Comparison of ENCODE assay signal across 8 mouse cellular contexts in the genomic region with DNA sequence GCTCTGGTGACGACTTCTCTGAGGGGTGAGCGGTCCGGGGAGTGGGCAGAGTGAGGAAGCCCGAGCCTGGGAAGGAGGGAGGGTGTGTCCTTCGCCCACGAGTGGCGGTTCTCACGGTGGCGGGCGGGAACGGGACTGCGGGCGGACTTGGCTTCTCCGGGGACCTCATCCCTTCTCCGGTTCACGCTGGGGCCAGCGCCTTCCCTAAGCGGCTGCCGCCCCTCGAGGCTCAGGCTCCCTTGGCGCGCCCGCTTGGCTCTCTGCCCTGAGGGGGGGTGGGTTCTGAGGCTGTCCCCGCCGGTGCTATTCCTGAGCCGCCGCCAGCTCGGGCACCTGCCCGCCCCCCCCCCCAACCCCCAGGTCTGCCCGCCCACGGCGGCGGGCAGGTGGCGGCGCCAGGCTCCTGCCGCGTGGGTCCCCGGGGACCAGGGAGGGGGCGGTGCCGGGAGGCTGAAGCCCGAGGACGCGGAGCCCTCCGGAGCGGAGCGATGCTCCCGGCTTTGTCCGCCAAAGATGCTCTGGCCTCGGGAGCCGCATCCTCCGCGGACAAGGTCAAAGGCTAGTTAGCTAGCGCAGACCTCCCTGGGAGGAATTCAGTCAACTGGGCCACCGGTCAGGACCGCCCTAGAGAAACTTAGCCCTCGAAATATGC. TPM values are rescaled to one million over a fixed set of nuclear protein-coding genes. Genes with fewer than 3 reads are reported as not detected.
DNase-seq lines count a peak whose midpoint lies in the region; ATAC-seq and TF ChIP-seq lines count a peak whose summit lies in the region.

No protein-coding gene starts in this region.

- peak overlapping the region; percentile 66 for H3K9ac ChIP-seq in embryonic facial prominence, embryonic 11.5 days (replicated peaks; ENCODE audit: low read length)
- peak overlapping the region; percentile 46 for H3K9ac ChIP-seq in hindbrain, embryonic 11.5 days (ENCODE audit: low read depth, low read length)
- H3K9ac ChIP-seq in neural tube, embryonic 15.5 days (replicated peaks), result peak overlapping the region; percentile 60

- H3K4me1 ChIP-seq in embryonic facial prominence, embryonic 11.5 days (ENCODE audit: control insufficient read depth, insufficient read depth, low read length), result no peaks in the 10 kb centered on the region
- no peaks in the 10 kb centered on the region for H3K4me1 ChIP-seq in hindbrain, embryonic 11.5 days (replicated peaks; ENCODE audit: control insufficient read depth, insufficient read depth, low read length)
- peaks cover 5% of the 10 kb centered on the region; the same call in 1 of the 2 replicates for H3K4me1 ChIP-seq in neural tube, embryonic 15.5 days

- peaks cover 36% of the 10 kb centered on the region for H3K79me2 ChIP-seq in C2C12 (ENCODE audit: control insufficient read depth, insufficient read depth)

- no peaks in the 10 kb centered on the region for H3K9me3 ChIP-seq in embryonic facial prominence, embryonic 11.5 days (replicated peaks; ENCODE audit: control insufficient read depth, low read length)
- no peaks in the 10 kb centered on the region for H3K9me3 ChIP-seq in hindbrain, embryonic 11.5 days (ENCODE audit: control insufficient read depth, low read length)
- H3K9me3 ChIP-seq in neural tube, embryonic 15.5 days (replicated peaks), result no peaks in the 10 kb centered on the region

- DNase-seq in gastrocnemius, postnatal 10 days, result peak; percentile 25
- DNase-seq in gastrocnemius, adult 8-10 months (ENCODE audit: low spot score in 2 of 2), result no peak
- peak; percentile 36 for DNase-seq in embryonic facial prominence, embryonic 11.5 days (ENCODE audit: low spot score)
- peak; percentile 49 for DNase-seq in hindbrain, embryonic 11.5 days (ENCODE audit: low spot score)
- DNase-seq in liver, result peak; percentile 42
- no peak for DNase-seq in layer of hippocampus, adult 8-10 months (ENCODE audit: low spot score in 2 of 2)

- no peaks in the 10 kb centered on the region for H3K36me3 ChIP-seq in C2C12 (ENCODE audit: control insufficient read depth, insufficient read depth)
- H3K36me3 ChIP-seq in embryonic facial prominence, embryonic 11.5 days (replicated peaks; ENCODE audit: control insufficient read depth, insufficient read depth, low read depth, low read length), result no peaks in the 10 kb centered on the region
- H3K36me3 ChIP-seq in hindbrain, embryonic 11.5 days (ENCODE audit: control insufficient read depth, insufficient read depth, low read length), result no peaks in the 10 kb centered on the region
- H3K36me3 ChIP-seq in neural tube, embryonic 15.5 days, result no peaks in the 10 kb centered on the region

- peak overlapping the region; percentile 47; the same call in 1 of the 2 replicates for H3K27ac ChIP-seq in embryonic facial prominence, embryonic 11.5 days (replicated peaks; ENCODE audit: low read depth, low read length)
- H3K27ac ChIP-seq in hindbrain, embryonic 11.5 days (ENCODE audit: low read depth, low read length), result peak overlapping the region; percentile 79
- H3K27ac ChIP-seq in neural tube, embryonic 15.5 days (replicated peaks), result peak overlapping the region; percentile 79

- H3K79me3 ChIP-seq in C2C12 (ENCODE audit: low read depth), result peaks cover 27% of the 10 kb centered on the region

- peak overlapping the region; percentile 68 for H3ac ChIP-seq in C2C12 (ENCODE audit: control insufficient read depth, insufficient read length, low read depth)

- peak overlapping the region; percentile 42 for H3K4me2 ChIP-seq in embryonic facial prominence, embryonic 11.5 days (ENCODE audit: low read depth, low read length)
- peak overlapping the region; percentile 44 for H3K4me2 ChIP-seq in hindbrain, embryonic 11.5 days (replicated peaks; ENCODE audit: low read depth, low read length)
- peak overlapping the region; percentile 58 for H3K4me2 ChIP-seq in neural tube, embryonic 15.5 days

- 15% methylated on average over 40 of the region's 56 CpGs for WGBS in embryonic facial prominence, embryonic 11.5 days
- 15% methylated on average over 35 of the region's 56 CpGs for WGBS in hindbrain, embryonic 11.5 days
- 17% methylated on average over 37 of the region's 56 CpGs for WGBS in neural tube, embryonic 15.5 days

- H3K27me3 ChIP-seq in C2C12 (ENCODE audit: control insufficient read depth, insufficient read depth, insufficient read length), result no peaks in the 10 kb centered on the region
- no peaks in the 10 kb centered on the region for H3K27me3 ChIP-seq in embryonic facial prominence, embryonic 11.5 days (ENCODE audit: control insufficient read depth, insufficient read depth, low read length)
- no peaks in the 10 kb centered on the region for H3K27me3 ChIP-seq in hindbrain, embryonic 11.5 days (ENCODE audit: control insufficient read depth, insufficient read depth, low read length)
- no peaks in the 10 kb centered on the region for H3K27me3 ChIP-seq in neural tube, embryonic 15.5 days (replicated peaks)

- TF ChIP-seq CTCF in C2C12 (IDR thresholded peaks at IDR 0.05; ENCODE audit: control insufficient read depth, insufficient read depth, insufficient read length), result no peak

- peak overlapping the region; percentile 53 for H3K4me3 ChIP-seq in C2C12 (ENCODE audit: insufficient read depth, poor library complexity, severe bottlenecking)
- H3K4me3 ChIP-seq in embryonic facial prominence, embryonic 11.5 days (ENCODE audit: low read depth, low read length), result peak overlapping the region; percentile 64
- H3K4me3 ChIP-seq in hindbrain, embryonic 11.5 days (ENCODE audit: low read depth, low read length), result peak overlapping the region; percentile 55
- peak overlapping the region; percentile 59 for H3K4me3 ChIP-seq in neural tube, embryonic 15.5 days (replicated peaks)

- ATAC-seq in embryonic facial prominence, embryonic 11.5 days (replicated peaks; ENCODE audit: insufficient number of reproducible peaks, low FRiP score, low TSS enrichment, low read depth), result peak; percentile 40; the same call in 1 of the 2 replicates
- ATAC-seq in hindbrain, embryonic 11.5 days (ENCODE audit: low FRiP score), result no peak; the same call in none of the 2 replicates
- peak; percentile 65; the same call in 1 of the 2 replicates for ATAC-seq in neural tube, embryonic 15.5 days (ENCODE audit: low FRiP score)

TF ChIP-seq in C2C12, 6 proteins besides CTCF, POLR2A, EP300 and RAD21:
- no peak for TF ChIP-seq FOSL1 (IDR thresholded peaks at IDR 0.05; ENCODE audit: insufficient read depth, low read length, poor library complexity, severe bottlenecking)
- no peak for TF ChIP-seq MAX (IDR thresholded peaks at IDR 0.05)
- TF ChIP-seq CEBPB (IDR thresholded peaks at IDR 0.05; ENCODE audit: low read depth), result no peak
- no peak for TF ChIP-seq MYOG (IDR thresholded peaks at IDR 0.05; ENCODE audit: control insufficient read depth, extremely low read depth, insufficient read length)
- TF ChIP-seq MYOD1 (IDR thresholded peaks at IDR 0.05; ENCODE audit: control insufficient read depth, insufficient read length, low read depth), result no peak
- TF ChIP-seq USF1 (IDR thresholded peaks at IDR 0.05; ENCODE audit: low read depth), result no peak

RNA-seq across cellular contexts. Expression of a gene that starts 6.4 kb away (rescaled TPM):
- total RNA-seq in gastrocnemius, postnatal 10 days (2021), result 1 to 10 TPM; 2.4 to 5.2 TPM
- 1 to 10 TPM in 3 of 4 experiments, under 1 TPM in 1; 0.90 to 1.5 (median 1.3) TPM for total RNA-seq in gastrocnemius, adult 8-10 months (2022)
- polyA plus RNA-seq in C2C12 (2012; fragmentation: generic; extraction: Trizol), result 2.3 TPM
- polyA plus RNA-seq in embryonic facial prominence, embryonic 11.5 days (2014; fragmentation: Nextera tagmentation; extraction: Ambion mirVana), result 19.9 and 21.5 TPM in 2 replicates
- polyA plus RNA-seq in hindbrain, embryonic 11.5 days (2014; fragmentation: Nextera tagmentation; extraction: Ambion mirVana), result 27.9 and 29.6 TPM in 2 replicates
- polyA plus RNA-seq in neural tube, embryonic 15.5 days (2015; fragmentation: Nextera tagmentation; extraction: Ambion mirVana), result 20.6 and 21.4 TPM in 2 replicates
- 10 to 100 TPM in 2 of 4 experiments, 1 to 10 TPM in 2; 8.1 to 11.4 (median 10.1) TPM for total RNA-seq in layer of hippocampus, adult 8-10 months (2022)

Comparison
In these comparisons a context has a peak if more than half of its experiments do, and no peak if none do; other contexts are left out.
1. DNase-seq: peak in gastrocnemius, postnatal 10 days (single experiment), embryonic facial prominence, embryonic 11.5 days (single experiment), hindbrain, embryonic 11.5 days (single experiment) and liver (single experiment); none in gastrocnemius, adult 8-10 months (0 of 2) and layer of hippocampus, adult 8-10 months (0 of 2).
2. Peak in every context shown above with its lines, with median percentiles within 50 percentile points of each other: H3K4me3 ChIP-seq, H3K27ac ChIP-seq, H3K4me2 ChIP-seq and H3K9ac ChIP-seq.